Mouse (Mus musculus) bone marrow, adult 2 months (tissue): ENCODE data around the gene Anks1b.

Experiments
- CTCF ChIP-seq: fragments of 200-500 bp; IDR thresholded peaks from 2 replicates; pipeline ENCODE4 v1.5.1; 2011; ENCODE audit warnings: low read length, control low read depth; ENCODE audit not compliant: control insufficient read depth, insufficient read depth
- POLR2A ChIP-seq: fragments of 200-500 bp; IDR thresholded peaks from 2 replicates; pipeline ENCODE4 v1.6.1; 2011; ENCODE audit warnings: low read depth, mild to moderate bottlenecking, control low read depth, low read length, borderline replicate concordance; ENCODE audit not compliant: control insufficient read depth

DNA sequence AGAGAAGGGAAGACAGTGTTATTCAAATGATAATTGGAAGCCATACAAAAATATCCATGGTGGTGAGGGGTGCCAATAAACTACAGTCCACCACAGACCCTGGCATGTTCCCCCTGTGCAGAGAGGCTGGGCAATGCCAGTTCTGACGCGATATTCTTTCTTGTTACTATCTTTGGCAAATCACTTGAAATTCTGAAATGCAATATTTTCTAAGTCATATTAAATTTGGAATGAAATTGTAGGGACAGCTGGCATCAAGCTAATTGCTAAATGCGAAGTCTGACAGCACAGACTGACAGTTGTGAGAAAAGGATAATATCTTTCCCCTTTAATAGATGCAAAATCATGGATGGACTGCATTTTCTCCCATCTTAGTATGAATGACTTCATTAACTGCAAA is 103.3 kb downstream of the Anks1b start:
- TF ChIP-seq POLR2A = no peak
- no peak for TF ChIP-seq CTCF
